In genomic region chr4:57570229-57570628, GRCm38 (mm10) we compare ENCODE assay signal across 20 mouse cellular contexts. TPM values are rescaled to one million over a fixed set of nuclear protein-coding genes. Genes with fewer than 3 reads are reported as not detected.
DNase-seq lines count a peak whose midpoint lies in the region; ATAC-seq lines count a peak whose summit lies in the region.
"Had no signal": no experiment of that assay in that cellular context is flagged by ENCODE, and none has a peak within 500 bp of the region (broad histone marks: within the 10 kb centered on the region; RNA-seq: fewer than 3 reads in every experiment).

No protein-coding gene starts in this region.

- ATAC-seq in limb, embryonic 12.5 days (ENCODE audit: insufficient number of reproducible peaks, insufficient read depth, low FRiP score, low TSS enrichment, low read depth) = no peak
- ATAC-seq in intestine, embryonic 15.5 days = no peak
- ATAC-seq: forebrain, postnatal 0 days; midbrain, embryonic 13.5 days; Patski had no signal

- peak overlapping the region; percentile 79 for H3K4me2 ChIP-seq in limb, embryonic 12.5 days
- peak overlapping the region; percentile 94; the same call in 1 of the 2 replicates for H3K4me2 ChIP-seq in intestine, embryonic 15.5 days (replicated peaks)
- H3K4me2 ChIP-seq: midbrain, embryonic 13.5 days had no signal

- intact Hi-C loops in heart, postnatal 10 days (cut with DNase I) = no loop called here

- H3K27ac ChIP-seq in limb, embryonic 12.5 days = no peak overlapping the region
- H3K27ac ChIP-seq in limb, embryonic 10.5 days = no peak overlapping the region
- peak overlapping the region; percentile 96 for H3K27ac ChIP-seq in brown adipose tissue, adult 24 weeks (replicated peaks; ENCODE audit: low read depth, low read length)
- H3K27ac ChIP-seq in intestine, embryonic 15.5 days = no peak overlapping the region
- H3K27ac ChIP-seq: hindbrain, embryonic 12.5 days; macrophage; midbrain, embryonic 13.5 days had no signal

- no peak overlapping the region for H3K4me3 ChIP-seq in limb, embryonic 12.5 days (replicated peaks)
- no peak overlapping the region for H3K4me3 ChIP-seq in limb, embryonic 10.5 days
- peak overlapping the region; percentile 61 for H3K4me3 ChIP-seq in brown adipose tissue, adult 24 weeks (ENCODE audit: insufficient read depth, low read depth, low read length)
- 0 out of 2 replicates have a peak overlapping the region, but pooled peaks have one; percentile 57 for H3K4me3 ChIP-seq in intestine, embryonic 15.5 days (replicated peaks)
- H3K4me3 ChIP-seq: erythroblast, embryonic 14.5 days; hindbrain, embryonic 12.5 days; midbrain, embryonic 13.5 days had no signal

- peaks cover 47% of the 10 kb centered on the region for H3K4me1 ChIP-seq in limb, embryonic 12.5 days (replicated peaks)
- peaks cover 42% of the 10 kb centered on the region for H3K4me1 ChIP-seq in limb, embryonic 10.5 days
- H3K4me1 ChIP-seq in brown adipose tissue, adult 24 weeks (ENCODE audit: control insufficient read depth, insufficient read depth, insufficient read length, low read length) = peaks cover 22% of the 10 kb centered on the region
- H3K4me1 ChIP-seq in intestine, embryonic 15.5 days (replicated peaks) = peaks cover 15% of the 10 kb centered on the region; the same call in 1 of the 2 replicates

- WGBS in limb, embryonic 12.5 days = 77% methylated on average over 3 of the region's 3 CpGs
- WGBS in limb, embryonic 10.5 days = 91% methylated on average over 3 of the region's 3 CpGs
- 73% methylated on average over 3 of the region's 3 CpGs for WGBS in intestine, embryonic 15.5 days

- no peaks in the 10 kb centered on the region for H3K9me3 ChIP-seq in limb, embryonic 12.5 days
- H3K9me3 ChIP-seq in limb, embryonic 10.5 days (replicated peaks) = no peaks in the 10 kb centered on the region
- no peaks in the 10 kb centered on the region for H3K9me3 ChIP-seq in intestine, embryonic 15.5 days
- H3K9me3 ChIP-seq: hindbrain, embryonic 12.5 days; midbrain, embryonic 13.5 days had no signal

- peak; percentile 30 to 36 for DNase-seq in heart, adult 18-20 months
- DNase-seq in heart, postnatal 10 days = no peak
- DNase-seq in limb, embryonic 10.5 days (ENCODE audit: low spot score) = no peak
- DNase-seq in thymus, postnatal 14 days = no peak
- DNase-seq in frontal cortex, postnatal 10 days (ENCODE audit: low spot score in 2 of 2) = no peak
- DNase-seq: B cell, adult 2 months; cerebellum, adult 18-20 months; forebrain, postnatal 0 days; kidney, adult 11 months; kidney, postnatal 14 days; right cerebral cortex, postnatal 25 days had no signal

- H3K27me3 ChIP-seq in limb, embryonic 12.5 days = no peaks in the 10 kb centered on the region
- peaks cover 15% of the 10 kb centered on the region for H3K27me3 ChIP-seq in limb, embryonic 10.5 days (ENCODE audit: low read depth, poor library complexity, severe bottlenecking)
- H3K27me3 ChIP-seq in intestine, embryonic 15.5 days (replicated peaks) = peaks cover 7% of the 10 kb centered on the region; the same call in 1 of the 2 replicates
- H3K27me3 ChIP-seq: Patski had no signal

- H3K36me3 ChIP-seq in limb, embryonic 12.5 days = no peaks in the 10 kb centered on the region
- no peaks in the 10 kb centered on the region for H3K36me3 ChIP-seq in limb, embryonic 10.5 days
- H3K36me3 ChIP-seq in intestine, embryonic 15.5 days = no peaks in the 10 kb centered on the region
- H3K36me3 ChIP-seq: hindbrain, embryonic 12.5 days; midbrain, embryonic 13.5 days had no signal

- H3K9ac ChIP-seq in limb, embryonic 12.5 days (replicated peaks) = no peak overlapping the region
- no peak overlapping the region for H3K9ac ChIP-seq in intestine, embryonic 15.5 days
- H3K9ac ChIP-seq: forebrain, postnatal 0 days; hindbrain, embryonic 12.5 days; midbrain, embryonic 13.5 days had no signal

RNA-seq across cellular contexts. Expression of gene Pakap, which starts 2.2 kb away (rescaled TPM):
- total RNA-seq in heart, adult 18-20 months (2021) = 10 to 100 TPM; 35.7 to 40.6 TPM
- 10 to 100 TPM; 60.6 to 62.1 TPM for total RNA-seq in heart, postnatal 10 days (2021)
- 40.4 and 45.8 TPM in 2 replicates for polyA plus RNA-seq in limb, embryonic 12.5 days (2016; fragmentation: Nextera tagmentation; extraction: Ambion mirVana)
- 24.6 and 39.4 TPM in 2 replicates for polyA plus RNA-seq in limb, embryonic 10.5 days (2016; fragmentation: Nextera tagmentation; extraction: Ambion mirVana)
- 11.4 and 30.1 TPM in 2 replicates for polyA plus RNA-seq in brown adipose tissue, adult 24 weeks (2012; ENCODE audit: insufficient read depth, insufficient read length, missing spikeins)
- 22.8 and 25.9 TPM in 2 replicates for polyA plus RNA-seq in intestine, embryonic 15.5 days (2015; fragmentation: Nextera tagmentation; extraction: Ambion mirVana)
- total RNA-seq: common myeloid progenitor, adult 5-6 weeks had no signal
- polyA plus RNA-seq: erythroblast, embryonic 14.5 days; macrophage had no signal

Comparison
In these comparisons a context has a peak if more than half of its experiments do, and no peak if none do; other contexts are left out.
1. DNase-seq: peak in heart, adult 18-20 months (2 of 2); none in heart, postnatal 10 days (0 of 2), limb, embryonic 10.5 days (single experiment), thymus, postnatal 14 days (single experiment) and frontal cortex, postnatal 10 days (0 of 2).
2. H3K4me3 ChIP-seq: peak in brown adipose tissue, adult 24 weeks (single experiment) and intestine, embryonic 15.5 days (single experiment); none in limb, embryonic 12.5 days (single experiment) and limb, embryonic 10.5 days (single experiment).